Mouse (Mus musculus): ENCODE measurements at regions not wholly inside any gene's neighbourhood (a gene's known extent, or its start where the extent isn't known, plus 50 kb on each side); places are given as distances from the start of the nearest gene placed in this dataset.

- in situ Hi-C loops (cut with MboI, MseI) = no loop called here
These were observed 291.9 kb upstream of the 4930412O13Rik start for GRCm38 (mm10) chr2:9589200-9589599.

- in situ Hi-C loops (cut with MboI, MseI) = loop anchor here (5.0 kb wide), 1 partner anchor 100 kb away; no protein-coding TSS in a partner anchor
These were observed 288.5 kb upstream of the 4930412O13Rik start for GRCm38 (mm10) chr2:9592531-9592930.

GRCm38 (mm10) chr2:9593931-9594330 lies 287.1 kb upstream of the 4930412O13Rik start:
- in situ Hi-C loops (cut with MboI, MseI) = loop anchor here (5.0 kb wide), 1 partner anchor 98 kb away; no protein-coding TSS in a partner anchor

GRCm38 (mm10) chr2:9595236-9595850 lies 285.7 kb upstream of the 4930412O13Rik start:
- in situ Hi-C loops (cut with MboI, MseI) = no loop called here

- in situ Hi-C loops (cut with MboI, MseI) = no loop called here
These were observed 284.9 kb upstream of the 4930412O13Rik start for GRCm38 (mm10) chr2:9596135-9596534.

GRCm38 (mm10) chr2:9604984-9605383 lies 276.1 kb upstream of the 4930412O13Rik start:
- in situ Hi-C loops (cut with MboI, MseI) = no loop called here

GRCm38 (mm10) chr2:9607547-9607946 lies 273.5 kb upstream of the 4930412O13Rik start:
- in situ Hi-C loops (cut with MboI, MseI) = no loop called here

GRCm38 (mm10) chr2:9614415-9614814 lies 266.6 kb upstream of the 4930412O13Rik start:
- in situ Hi-C loops (cut with MboI, MseI) = no loop called here

GRCm38 (mm10) chr2:9616292-9616691 lies 264.8 kb upstream of the 4930412O13Rik start:
- in situ Hi-C loops (cut with MboI, MseI) = loop anchor here (5.0 kb wide), 1 partner anchor 49 kb away; no protein-coding TSS in a partner anchor

GRCm38 (mm10) chr2:9620303-9621244 lies 260.5 kb upstream of the 4930412O13Rik start:
- in situ Hi-C loops (cut with MboI, MseI) = loop anchor here (5.0 kb wide), 1 partner anchor 67 kb away; no protein-coding TSS in a partner anchor

- in situ Hi-C loops (cut with MboI, MseI) = loop anchor here (5.0 kb wide), 1 partner anchor 64 kb away; no protein-coding TSS in a partner anchor
These were observed 257.4 kb upstream of the 4930412O13Rik start for GRCm38 (mm10) chr2:9623702-9624101.

- in situ Hi-C loops (cut with MboI, MseI) = no loop called here
These were observed 253.0 kb upstream of the 4930412O13Rik start for GRCm38 (mm10) chr2:9628026-9628425.

GRCm38 (mm10) chr2:9632719-9633446 lies 248.2 kb upstream of the 4930412O13Rik start:
- in situ Hi-C loops (cut with MboI, MseI) = no loop called here

GRCm38 (mm10) chr2:9639262-9639661 lies 241.8 kb upstream of the 4930412O13Rik start:
- in situ Hi-C loops (cut with MboI, MseI) = no loop called here

- in situ Hi-C loops (cut with MboI, MseI) = no loop called here
These were observed 239.4 kb upstream of the 4930412O13Rik start for GRCm38 (mm10) chr2:9641629-9642028.

- in situ Hi-C loops (cut with MboI, MseI) = no loop called here
These were observed 238.6 kb upstream of the 4930412O13Rik start for GRCm38 (mm10) chr2:9642411-9642810.

GRCm38 (mm10) chr2:9646466-9646865 lies 234.6 kb upstream of the 4930412O13Rik start:
- in situ Hi-C loops (cut with MboI, MseI) = no loop called here

GRCm38 (mm10) chr2:9646963-9647362 lies 234.1 kb upstream of the 4930412O13Rik start:
- in situ Hi-C loops (cut with MboI, MseI) = no loop called here

GRCm38 (mm10) chr2:9650082-9650481 lies 231.0 kb upstream of the 4930412O13Rik start:
- in situ Hi-C loops (cut with MboI, MseI) = loop anchor here (10.0 kb wide), 1 partner anchor 915 kb away; no protein-coding TSS in a partner anchor

GRCm38 (mm10) chr2:9658880-9659279 lies 222.2 kb upstream of the 4930412O13Rik start:
- in situ Hi-C loops (cut with MboI, MseI) = loop anchor here (10.0 kb wide), 1 partner anchor 906 kb away; no protein-coding TSS in a partner anchor

GRCm38 (mm10) chr2:9669621-9670020 lies 211.4 kb upstream of the 4930412O13Rik start:
- in situ Hi-C loops (cut with MboI, MseI) = no loop called here

Data from regulatory T cell (primary cell).